Mouse (Mus musculus): ENCODE data around the gene Krt18. TPM values are rescaled to one million over a fixed set of nuclear protein-coding genes. Genes with fewer than 3 reads are reported as not detected.
A peak's percentile ranks its signal among the peaks of the same experiment; 100 is the strongest.
"Not testable (repeated sequence)": the region's sequence is repeated elsewhere in the genome, so short reads cannot be mapped to it uniquely, and the experiment has no call there.

The Krt18 gene
- polyA plus RNA-seq, 1 experiment from 2014 or later, result 4.3 TPM

- Histone ChIP-seq H3K9ac (replicated peaks) (peak overlapping the region; percentile 97), H3K27ac (replicated peaks) (peak overlapping the region; percentile 96), H3K4me2 (replicated peaks) (peak overlapping the region; percentile 89), H3K36me3 (no peaks in the 10 kb centered on the region), H3K4me3 (peak overlapping the region; percentile 96), H3K27me3 (peaks cover 5% of the 10 kb centered on the region; the same call in 1 of the 2 replicates), H3K4me1 (peaks cover 21% of the 10 kb centered on the region), H3K9me3 (no peaks in the 10 kb centered on the region)
- peak; percentile 74 for ATAC-seq (ENCODE audit: low FRiP score, low read depth)
- WGBS, result under 1% methylated on average over 53 of the region's 57 CpGs
Measured at GRCm38 (mm10) chr15:102074070-102074731, 46.2 kb downstream of the Krt18 start.

- H3K4me1 ChIP-seq, result peaks cover 21% of the 10 kb centered on the region
- 15% methylated on average over 11 of the region's 11 CpGs for WGBS
- peak overlapping the region; percentile 96 for H3K4me3 ChIP-seq
- peak overlapping the region; percentile 97 for H3K9ac ChIP-seq (replicated peaks)
- H3K27ac ChIP-seq (replicated peaks), result 0 out of 2 replicates have a peak overlapping the region, but pooled peaks have one; percentile 6
- no peaks in the 10 kb centered on the region for H3K27me3 ChIP-seq
- peak overlapping the region; percentile 89 for H3K4me2 ChIP-seq (replicated peaks)
- H3K36me3 ChIP-seq, result no peaks in the 10 kb centered on the region
- no peaks in the 10 kb centered on the region for H3K9me3 ChIP-seq
- no peak for ATAC-seq (ENCODE audit: low FRiP score, low read depth)
Measured at GRCm38 (mm10) chr15:102074876-102075585, 47.1 kb downstream of the Krt18 start.

- Histone ChIP-seq H3K27me3 (no peaks in the 10 kb centered on the region), H3K27ac (replicated peaks) (no peak overlapping the region), H3K9ac (replicated peaks) (no peak overlapping the region), H3K4me1 (peaks cover 21% of the 10 kb centered on the region), H3K4me2 (replicated peaks) (no peak overlapping the region), H3K36me3 (peaks cover 6% of the 10 kb centered on the region; the same call in 1 of the 2 replicates), H3K4me3 (no peak overlapping the region), H3K9me3 (no peaks in the 10 kb centered on the region)
- no peak for ATAC-seq (ENCODE audit: low FRiP score, low read depth)
- WGBS, result 99% methylated on average over 2 of the region's 2 CpGs
Measured at GRCm38 (mm10) chr15:102077111-102077677, 49.2 kb downstream of the Krt18 start.

DNA sequence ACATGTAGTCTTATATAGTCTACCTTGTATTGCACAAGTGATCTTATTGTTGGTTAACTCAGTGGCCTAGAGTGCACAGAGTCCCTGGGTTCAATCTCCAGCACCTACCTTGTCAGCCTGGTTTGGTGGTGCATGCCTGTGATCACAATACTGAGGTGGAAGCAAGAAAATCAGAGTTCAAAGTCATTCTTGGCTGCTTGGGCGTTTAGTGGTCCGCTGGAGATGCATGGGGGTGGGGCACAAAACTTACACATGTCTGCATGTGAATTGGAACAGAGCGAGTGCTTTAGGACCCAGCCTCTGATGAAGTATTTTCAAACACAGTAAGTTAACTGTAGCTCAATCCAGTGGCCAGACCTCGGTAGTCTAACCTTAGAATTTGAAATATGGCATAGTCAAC, 51.2 kb downstream of the Krt18 start:
- Histone ChIP-seq H3K9ac (replicated peaks) (no peak overlapping the region), H3K4me3 (no peak overlapping the region), H3K27me3 (no peaks in the 10 kb centered on the region), H3K9me3 (no peaks in the 10 kb centered on the region), H3K4me2 (replicated peaks) (no peak overlapping the region), H3K27ac (replicated peaks) (no peak overlapping the region), H3K4me1 (peaks cover 18% of the 10 kb centered on the region), H3K36me3 (peaks cover 23% of the 10 kb centered on the region)
- 85% methylated on average over 4 of the region's 4 CpGs for WGBS
- ATAC-seq (ENCODE audit: low FRiP score, low read depth), result no peak

- 86% methylated on average over 8 of the region's 8 CpGs for WGBS
- not testable (repeated sequence) for H3K9me3 ChIP-seq; H3K27ac ChIP-seq (replicated peaks); H3K27me3 ChIP-seq; ATAC-seq (ENCODE audit: low FRiP score, low read depth); H3K4me3 ChIP-seq; H3K4me2 ChIP-seq (replicated peaks); H3K9ac ChIP-seq (replicated peaks)
- H3K36me3 ChIP-seq, result peaks cover 30% of the 10 kb centered on the region
- peaks cover 13% of the 10 kb centered on the region for H3K4me1 ChIP-seq
Measured at GRCm38 (mm10) chr15:102079924-102080323, 51.9 kb downstream of the Krt18 start.

DNA sequence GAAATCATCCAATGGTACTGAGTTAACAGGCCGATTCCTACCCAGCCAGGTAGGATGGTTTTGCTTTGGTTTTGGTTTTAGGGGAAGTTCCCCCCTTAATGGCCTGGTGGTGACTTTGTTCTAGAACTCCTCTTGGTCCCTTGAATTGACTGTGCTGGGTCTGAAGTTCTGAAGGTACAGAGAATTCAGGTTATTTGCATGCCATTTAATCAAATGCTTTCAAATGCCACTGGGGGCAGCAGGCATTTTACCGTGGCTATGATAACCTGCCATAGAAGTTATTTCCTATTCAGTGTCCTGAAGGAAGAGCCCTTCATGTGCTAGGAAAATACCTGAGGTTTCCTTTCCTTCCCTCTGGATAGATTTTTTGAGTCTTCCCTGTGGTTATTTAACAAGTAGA, 52.4 kb downstream of the Krt18 start:
- no peaks in the 10 kb centered on the region for H3K27me3 ChIP-seq
- H3K27ac ChIP-seq (replicated peaks), result no peak overlapping the region
- H3K4me3 ChIP-seq, result no peak overlapping the region
- no peaks in the 10 kb centered on the region for H3K9me3 ChIP-seq
- WGBS, result 76% methylated on average over 2 of the region's 2 CpGs
- H3K9ac ChIP-seq (replicated peaks), result no peak overlapping the region
- peaks cover 34% of the 10 kb centered on the region for H3K36me3 ChIP-seq
- H3K4me2 ChIP-seq (replicated peaks), result no peak overlapping the region
- ATAC-seq (ENCODE audit: low FRiP score, low read depth), result no peak
- peaks cover 8% of the 10 kb centered on the region for H3K4me1 ChIP-seq

Other genes with a start within 250 kb of the Krt18 start
- gene Krt72, start 241.7 kb upstream of the Krt18 start, polyA plus RNA-seq (2016; fragmentation: Nextera tagmentation; extraction: Ambion mirVana), result not detected in 2 replicates
- 0.34 TPM in 2 replicates for gene Krt73, start 225.8 kb upstream of the Krt18 start, polyA plus RNA-seq (2016; fragmentation: Nextera tagmentation; extraction: Ambion mirVana)
- not detected in 2 replicates for gene Krt2, start 210.0 kb upstream of the Krt18 start, polyA plus RNA-seq (2016; fragmentation: Nextera tagmentation; extraction: Ambion mirVana)
- gene Krt1, start 177.4 kb upstream of the Krt18 start, polyA plus RNA-seq (2016; fragmentation: Nextera tagmentation; extraction: Ambion mirVana), result 2.3 and 4.6 TPM in 2 replicates
- not detected in 2 replicates for gene Krt77, start 158.5 kb upstream of the Krt18 start, polyA plus RNA-seq (2016; fragmentation: Nextera tagmentation; extraction: Ambion mirVana)
- not detected in 2 replicates for gene Krt76, start 135.3 kb upstream of the Krt18 start, polyA plus RNA-seq (2016; fragmentation: Nextera tagmentation; extraction: Ambion mirVana)
- not detected in 2 replicates for gene Krt4, start 103.4 kb upstream of the Krt18 start, polyA plus RNA-seq (2016; fragmentation: Nextera tagmentation; extraction: Ambion mirVana)
- 0.14 and 0.27 TPM in 2 replicates for gene Krt79, start 87.9 kb upstream of the Krt18 start, polyA plus RNA-seq (2016; fragmentation: Nextera tagmentation; extraction: Ambion mirVana)
- gene Krt78, start 73.9 kb upstream of the Krt18 start, polyA plus RNA-seq (2016; fragmentation: Nextera tagmentation; extraction: Ambion mirVana), result not detected in 2 replicates
- 6.2 and 8.4 TPM in 2 replicates for gene Krt8, start 23.7 kb upstream of the Krt18 start, polyA plus RNA-seq (2016; fragmentation: Nextera tagmentation; extraction: Ambion mirVana)
- gene Eif4b, start 45.6 kb downstream of the Krt18 start, polyA plus RNA-seq (2016; fragmentation: Nextera tagmentation; extraction: Ambion mirVana), result 98.7 and 100 TPM in 2 replicates
- 13.3 and 14.1 TPM in 2 replicates for gene Tns2, start 72.2 kb downstream of the Krt18 start, polyA plus RNA-seq (2016; fragmentation: Nextera tagmentation; extraction: Ambion mirVana)
- gene Spryd3, start 108.1 kb downstream of the Krt18 start, polyA plus RNA-seq (2016; fragmentation: Nextera tagmentation; extraction: Ambion mirVana), result 19.3 and 20.2 TPM in 2 replicates
- gene Igfbp6, start 116.2 kb downstream of the Krt18 start, polyA plus RNA-seq (2016; fragmentation: Nextera tagmentation; extraction: Ambion mirVana), result 0.32 and 0.42 TPM in 2 replicates
- gene Soat2, start 122.3 kb downstream of the Krt18 start, polyA plus RNA-seq (2016; fragmentation: Nextera tagmentation; extraction: Ambion mirVana), result 0.10 and 0.14 TPM in 2 replicates
- 108 and 110 TPM in 2 replicates for gene Zfp740, start 175.1 kb downstream of the Krt18 start, polyA plus RNA-seq (2016; fragmentation: Nextera tagmentation; extraction: Ambion mirVana)
- 40.9 and 41.0 TPM in 2 replicates for gene Csad, start 176.5 kb downstream of the Krt18 start, polyA plus RNA-seq (2016; fragmentation: Nextera tagmentation; extraction: Ambion mirVana)
- gene Itgb7, start 203.8 kb downstream of the Krt18 start, polyA plus RNA-seq (2016; fragmentation: Nextera tagmentation; extraction: Ambion mirVana), result 0.84 and 1.6 TPM in 2 replicates
- 13.6 and 19.2 TPM in 2 replicates for gene Rarg, start 229.3 kb downstream of the Krt18 start, polyA plus RNA-seq (2016; fragmentation: Nextera tagmentation; extraction: Ambion mirVana)
- gene Gm9918, start 242.4 kb downstream of the Krt18 start, polyA plus RNA-seq (2016; fragmentation: Nextera tagmentation; extraction: Ambion mirVana), result 0.26 and 0.28 TPM in 2 replicates